Mouse (Mus musculus) hindbrain, embryonic 15.5 days (tissue): ENCODE measurements around the gene Lax1. TPM values are rescaled to one million over a fixed set of nuclear protein-coding genes. Genes with fewer than 3 reads are reported as not detected.

ENCODE experiments used
- ATAC-seq: fragments of 200-750 bp; cut with Nextera tagmentation; 2 replicates; pipeline ENCODE4 v1.8.0; 2017; ENCODE audit warnings: low read depth, moderate number of reproducible peaks, moderate TSS enrichment; ENCODE audit not compliant: low FRiP score
- H3K27ac ChIP-seq: fragments of 300-500 bp; sonication (generic); replicated peaks from 2 replicates; pipeline ENCODE4 v1.5.1; 2015; ENCODE audit warnings: mild to moderate bottlenecking, inconsistent platforms
- H3K27me3 ChIP-seq: fragments of 300-500 bp; sonication (generic); 2 replicates; pipeline ENCODE4 v1.6.1; 2015; ENCODE audit warnings: control low read depth, inconsistent platforms
- H3K36me3 ChIP-seq: fragments of 300-500 bp; sonication (generic); 2 replicates; pipeline ENCODE4 v1.6.1; 2015; ENCODE audit warnings: control low read depth, inconsistent platforms
- H3K4me1 ChIP-seq: fragments of 300-500 bp; sonication (generic); replicated peaks from 2 replicates; pipeline ENCODE4 v1.6.1; 2015; ENCODE audit warnings: control low read depth, inconsistent platforms
- H3K4me2 ChIP-seq: fragments of 300-500 bp; sonication (generic); 2 replicates; pipeline ENCODE4 v1.6.1; 2015; ENCODE audit warnings: moderate library complexity, mild to moderate bottlenecking, inconsistent platforms
- H3K4me3 ChIP-seq: fragments of 300-500 bp; sonication (generic); 2 replicates; pipeline ENCODE4 v1.5.1; 2015; ENCODE audit warnings: mild to moderate bottlenecking, inconsistent platforms
- H3K9ac ChIP-seq: fragments of 300-500 bp; sonication (generic); 2 replicates; pipeline ENCODE4 v1.6.1; 2015; ENCODE audit warnings: inconsistent platforms
- H3K9me3 ChIP-seq: fragments of 300-500 bp; sonication (generic); 2 replicates; pipeline ENCODE4 v1.6.1; 2016; ENCODE audit warnings: control low read depth, inconsistent platforms
- WGBS: fragments of 180-500 bp; shearing (Covaris S2); methylation state at CpG from one replicate; pipeline ENCODE4 v1.1.7; 2015; 5-methylcytosine and 5-hydroxymethylcytosine counted together
- polyA plus RNA-seq: library from polyadenylated mRNA; unstranded; fragments of >200 nt; fragmentation: Nextera tagmentation; extraction: Ambion mirVana; gene quantifications from 2 replicates; pipeline ENCODE4 v1.2.1, GENCODE M21; 2015

Gene Lax1
- 0.08 and 0.09 TPM in 2 replicates for polyA plus RNA-seq

DNA sequence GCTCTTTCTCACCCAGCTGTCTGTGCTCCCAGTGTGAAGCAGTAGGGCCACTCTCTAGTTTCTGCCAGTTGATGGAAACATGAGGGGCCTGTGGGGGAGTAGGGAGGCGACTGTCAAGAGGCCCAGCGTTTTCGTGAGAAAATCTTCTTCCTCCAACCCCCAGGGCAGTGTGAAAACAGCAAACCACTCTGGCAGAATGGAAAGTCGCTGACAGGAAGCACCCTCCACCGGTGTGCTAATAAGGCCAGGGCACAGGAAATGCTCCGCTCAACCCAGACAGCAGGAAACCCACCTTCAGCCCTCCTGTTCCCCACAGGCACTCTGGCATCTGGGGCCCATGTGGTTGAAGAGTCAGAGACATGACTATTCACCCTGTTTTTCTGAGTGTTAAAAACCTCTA lies at the start of gene Lax1:
Gene Lax1, minus strand, starts transcription at position 212 of the 400 bp plus-strand sequence.
- no peak for ATAC-seq
- H3K4me3 ChIP-seq, result no peak within 1 kb of the TSS
- 54% methylated on average over 6 of the region's 6 CpGs for WGBS
- no peak within 1 kb of the TSS for H3K4me2 ChIP-seq
- H3K4me1 ChIP-seq, result no peaks in the 10 kb centered on the region
- no peak within 1 kb of the TSS for H3K9ac ChIP-seq
- H3K9me3 ChIP-seq, result no peaks in the 10 kb centered on the region
- no peak within 1 kb of the TSS for H3K27ac ChIP-seq
- H3K36me3 ChIP-seq, result no peaks in the 10 kb centered on the region
- H3K27me3 ChIP-seq, result no peaks in the 10 kb centered on the region

DNA sequence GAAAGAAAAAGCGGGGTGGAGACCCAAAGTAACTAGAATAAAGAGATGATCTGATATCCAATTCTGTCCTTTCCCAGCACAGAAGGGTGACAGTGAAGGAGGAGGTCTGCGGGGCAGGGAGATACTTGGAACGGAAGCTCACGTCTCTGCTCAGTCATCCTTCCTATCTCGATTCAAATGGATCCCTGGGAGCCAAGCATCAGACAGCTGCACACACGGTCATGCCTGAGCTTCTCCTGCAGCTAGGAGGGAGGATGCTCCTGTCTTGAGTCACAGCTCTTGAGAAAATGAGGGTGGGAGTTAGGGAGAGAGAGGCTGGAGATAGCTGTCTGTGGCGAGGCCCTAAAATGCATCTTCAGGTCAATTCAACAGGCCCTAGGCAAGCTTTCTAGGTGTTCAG lies 46.8 kb upstream of the Lax1 start:
- no peak overlapping the region for H3K9ac ChIP-seq
- H3K4me3 ChIP-seq, result no peak overlapping the region
- peaks cover 25% of the 10 kb centered on the region for H3K4me1 ChIP-seq
- peak; percentile 46; the same call in 1 of the 2 replicates for ATAC-seq
- peak overlapping the region; percentile 28; the same call in 1 of the 2 replicates for H3K27ac ChIP-seq
- WGBS, result 56% methylated on average over 7 of the region's 7 CpGs
- H3K36me3 ChIP-seq, result peaks cover 4% of the 10 kb centered on the region
- no peak overlapping the region for H3K4me2 ChIP-seq
- no peaks in the 10 kb centered on the region for H3K27me3 ChIP-seq
- H3K9me3 ChIP-seq, result no peaks in the 10 kb centered on the region

DNA sequence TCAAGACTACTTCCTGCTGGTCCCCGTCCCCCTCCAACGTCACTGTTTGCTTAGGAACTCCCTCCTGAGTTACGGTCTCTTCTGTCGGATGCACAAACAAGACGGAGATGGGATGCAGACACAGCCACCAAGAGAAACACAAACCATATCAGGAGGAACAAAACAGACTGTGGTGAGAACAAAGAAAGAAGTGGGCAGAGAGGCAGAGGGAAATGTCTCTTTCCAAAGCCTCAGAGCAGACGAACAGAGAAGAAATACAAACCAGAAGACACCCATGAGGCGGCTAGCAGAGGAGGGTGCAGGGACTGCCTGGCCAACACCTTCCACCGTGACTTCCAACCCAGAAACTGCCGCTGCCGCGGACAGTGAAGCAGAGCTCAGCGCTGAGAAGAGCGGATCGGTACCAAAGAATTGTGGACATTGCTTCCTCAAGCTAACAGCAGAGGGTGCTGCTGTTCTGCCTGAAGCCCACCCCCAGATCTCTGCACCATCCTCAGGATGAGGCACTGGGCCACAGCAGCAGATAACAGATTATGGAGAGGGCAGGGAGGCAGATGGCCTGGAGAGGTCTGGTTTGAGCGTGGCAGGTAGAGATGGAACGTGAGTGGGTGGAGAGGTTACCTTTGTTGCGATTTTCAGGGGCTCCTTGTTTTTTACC lies 46.2 kb upstream of the Lax1 start:
- WGBS, result 12% methylated on average over 17 of the region's 17 CpGs
- H3K36me3 ChIP-seq, result peaks cover 7% of the 10 kb centered on the region
- H3K4me3 ChIP-seq, result peak overlapping the region; percentile 40
- H3K27ac ChIP-seq, result peak overlapping the region; percentile 50; the same call in 1 of the 2 replicates
- H3K9me3 ChIP-seq, result no peaks in the 10 kb centered on the region
- peak overlapping the region; percentile 56 for H3K9ac ChIP-seq
- H3K4me1 ChIP-seq, result peaks cover 20% of the 10 kb centered on the region; the same call in 1 of the 2 replicates
- H3K4me2 ChIP-seq, result peak overlapping the region; percentile 54
- peak; percentile 93 for ATAC-seq
- H3K27me3 ChIP-seq, result no peaks in the 10 kb centered on the region

DNA sequence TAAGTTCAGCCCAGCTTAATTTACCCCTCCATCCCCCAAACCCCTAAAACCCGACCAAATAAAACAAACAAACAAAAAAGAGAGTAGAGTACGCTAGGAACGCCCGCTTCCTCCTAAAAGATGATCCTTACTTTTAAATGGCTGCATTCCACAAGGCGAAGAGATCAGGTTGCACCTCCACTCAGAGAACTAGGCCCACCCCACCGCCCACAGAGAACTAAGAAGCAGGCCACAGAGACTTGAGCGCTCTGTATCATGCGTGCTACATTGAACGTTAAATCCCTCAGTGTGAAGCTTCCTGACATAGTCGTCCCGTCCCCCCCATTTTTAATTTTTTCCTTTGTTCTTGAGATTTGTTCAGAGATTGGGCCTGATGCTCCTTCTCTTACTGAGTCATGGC lies 42.9 kb upstream of the Lax1 start:
- Histone ChIP-seq H3K27ac (no peak overlapping the region), H3K36me3 (peaks cover 17% of the 10 kb centered on the region), H3K27me3 (no peaks in the 10 kb centered on the region), H3K4me1 (peaks cover 20% of the 10 kb centered on the region; the same call in 1 of the 2 replicates), H3K9me3 (no peaks in the 10 kb centered on the region), H3K9ac (no peak overlapping the region), H3K4me3 (no peak overlapping the region), H3K4me2 (no peak overlapping the region)
- no peak for ATAC-seq
- 67% methylated on average over 11 of the region's 11 CpGs for WGBS

DNA sequence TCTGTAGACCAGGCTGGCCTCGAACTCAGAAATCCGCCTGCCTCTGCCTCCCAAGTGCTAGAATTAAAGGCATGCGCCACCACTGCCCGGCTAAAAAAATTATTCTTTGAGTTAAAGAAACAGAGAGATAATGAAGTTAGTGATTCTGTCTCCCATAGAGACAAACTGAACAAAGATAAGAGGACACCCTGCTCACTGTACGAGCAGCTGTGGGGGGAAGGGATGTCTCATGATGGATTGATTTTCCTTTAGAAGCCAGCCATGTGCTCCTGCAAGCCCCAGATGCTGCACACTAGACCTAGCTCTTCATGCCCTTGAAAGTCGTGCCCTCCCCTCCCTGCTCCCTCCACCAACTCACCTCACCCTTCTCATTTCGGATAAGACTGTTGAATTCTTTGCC lies 38.4 kb upstream of the Lax1 start:
- ATAC-seq, result no peak
- no peaks in the 10 kb centered on the region for H3K27me3 ChIP-seq
- H3K9me3 ChIP-seq, result no peaks in the 10 kb centered on the region
- H3K9ac ChIP-seq, result no peak overlapping the region
- no peak overlapping the region for H3K27ac ChIP-seq
- H3K36me3 ChIP-seq, result peaks cover 21% of the 10 kb centered on the region
- H3K4me2 ChIP-seq, result no peak overlapping the region
- H3K4me3 ChIP-seq, result no peak overlapping the region
- WGBS, result 82% methylated on average over 7 of the region's 7 CpGs
- H3K4me1 ChIP-seq, result no peaks in the 10 kb centered on the region

DNA sequence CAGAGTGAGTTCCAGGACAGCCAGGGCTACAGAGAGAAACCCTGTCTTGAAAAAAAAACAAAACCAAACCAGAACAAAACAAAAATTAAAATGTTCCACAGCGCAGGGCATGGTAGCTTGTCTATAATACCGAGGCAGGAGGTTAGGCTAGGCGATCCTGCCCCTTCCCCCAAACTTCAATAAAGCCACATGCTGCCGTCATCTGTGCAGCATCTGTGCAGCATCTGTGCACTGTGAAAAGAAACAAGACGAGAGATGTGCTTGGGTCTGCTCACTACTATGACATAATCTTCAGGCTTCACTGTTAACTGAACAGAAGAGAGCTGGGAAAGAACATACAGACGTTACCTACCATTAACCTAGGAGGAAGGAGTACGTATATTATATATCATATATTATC lies 30.4 kb upstream of the Lax1 start:
- Histone ChIP-seq H3K9me3 (no peaks in the 10 kb centered on the region), H3K4me1 (no peaks in the 10 kb centered on the region), H3K36me3 (no peaks in the 10 kb centered on the region; the same call in 1 of the 2 replicates), H3K4me3 (no peak overlapping the region), H3K27ac (no peak overlapping the region), H3K9ac (no peak overlapping the region), H3K4me2 (no peak overlapping the region), H3K27me3 (no peaks in the 10 kb centered on the region)
- no peak for ATAC-seq
- WGBS, result 76% methylated on average over 7 of the region's 7 CpGs

DNA sequence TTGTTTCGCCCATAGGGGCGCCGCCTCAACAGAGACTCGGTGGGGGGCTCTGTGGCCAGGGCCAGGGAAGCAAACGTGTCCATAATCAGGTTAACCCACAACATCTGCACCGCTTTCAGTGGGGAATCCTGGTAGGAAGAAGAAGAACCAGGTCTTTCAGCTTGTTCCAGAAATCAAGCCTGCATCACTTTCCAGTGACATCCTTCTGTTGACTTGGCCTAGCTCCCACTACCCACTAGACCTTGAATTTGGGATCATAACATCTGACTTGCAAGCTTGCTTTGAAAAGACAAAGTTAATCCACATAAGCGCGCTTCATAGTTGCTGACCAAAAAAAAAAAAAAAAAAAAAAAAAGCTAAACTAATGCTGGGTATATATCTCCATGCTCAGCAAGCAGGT lies 28.9 kb upstream of the Lax1 start:
- no peaks in the 10 kb centered on the region for H3K4me1 ChIP-seq
- no peak overlapping the region for H3K4me2 ChIP-seq
- H3K9me3 ChIP-seq, result no peaks in the 10 kb centered on the region
- ATAC-seq, result no peak
- H3K9ac ChIP-seq, result no peak overlapping the region
- WGBS, result 88% methylated on average over 8 of the region's 8 CpGs
- no peak overlapping the region for H3K4me3 ChIP-seq
- H3K27me3 ChIP-seq, result no peaks in the 10 kb centered on the region
- H3K27ac ChIP-seq, result no peak overlapping the region
- H3K36me3 ChIP-seq, result no peaks in the 10 kb centered on the region

DNA sequence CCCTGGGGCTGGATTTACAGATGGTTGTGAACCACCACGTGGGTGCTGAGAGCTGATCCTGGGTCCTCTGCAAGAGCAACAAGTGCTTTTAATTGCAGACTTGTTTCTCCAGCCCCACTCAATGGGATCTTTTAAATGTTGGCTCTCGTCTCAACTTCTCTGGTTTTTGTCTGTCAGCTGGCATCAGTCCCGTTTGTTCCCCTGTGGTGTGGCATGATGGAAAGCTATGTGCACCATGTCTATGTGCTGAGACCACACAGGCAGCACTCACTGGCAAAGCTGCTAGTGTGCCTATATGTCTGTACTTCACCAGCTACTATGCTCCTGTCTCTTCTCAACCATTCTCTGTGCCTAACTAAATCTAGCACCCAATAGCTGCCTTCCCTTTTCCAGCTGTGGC lies 28.4 kb upstream of the Lax1 start:
- no peak overlapping the region for H3K4me2 ChIP-seq
- no peak overlapping the region for H3K27ac ChIP-seq
- no peak overlapping the region for H3K4me3 ChIP-seq
- no peak for ATAC-seq
- no peaks in the 10 kb centered on the region for H3K36me3 ChIP-seq
- no peak overlapping the region for H3K9ac ChIP-seq
- H3K9me3 ChIP-seq, result no peaks in the 10 kb centered on the region
- 59% methylated on average over 3 of the region's 3 CpGs for WGBS
- H3K27me3 ChIP-seq, result no peaks in the 10 kb centered on the region
- H3K4me1 ChIP-seq, result no peaks in the 10 kb centered on the region

DNA sequence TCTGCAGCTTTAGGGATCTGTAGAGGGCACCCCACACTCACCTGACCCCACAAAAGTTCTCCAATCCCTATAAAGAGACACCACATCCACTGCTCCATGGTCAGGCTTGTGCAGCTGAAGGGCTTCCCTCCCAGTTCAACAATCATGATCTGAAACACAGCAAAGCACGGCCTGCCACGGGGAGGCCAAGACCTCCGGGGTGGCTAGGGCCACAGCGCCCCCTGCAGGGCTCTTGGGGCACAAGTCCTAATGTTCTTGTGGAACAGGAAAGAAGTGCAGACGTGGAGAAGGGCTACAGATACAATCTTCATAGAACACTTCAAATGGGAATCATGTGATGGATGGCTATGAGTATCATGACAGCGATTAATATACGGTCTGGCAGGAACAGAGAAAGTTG lies 26.6 kb upstream of the Lax1 start:
- Histone ChIP-seq H3K9ac (no peak overlapping the region), H3K9me3 (no peaks in the 10 kb centered on the region), H3K27me3 (no peaks in the 10 kb centered on the region), H3K4me1 (peaks cover 5% of the 10 kb centered on the region; the same call in 1 of the 2 replicates), H3K4me2 (no peak overlapping the region), H3K36me3 (no peaks in the 10 kb centered on the region), H3K27ac (no peak overlapping the region), H3K4me3 (no peak overlapping the region)
- WGBS, result 26% methylated on average over 7 of the region's 7 CpGs
- no peak for ATAC-seq

DNA sequence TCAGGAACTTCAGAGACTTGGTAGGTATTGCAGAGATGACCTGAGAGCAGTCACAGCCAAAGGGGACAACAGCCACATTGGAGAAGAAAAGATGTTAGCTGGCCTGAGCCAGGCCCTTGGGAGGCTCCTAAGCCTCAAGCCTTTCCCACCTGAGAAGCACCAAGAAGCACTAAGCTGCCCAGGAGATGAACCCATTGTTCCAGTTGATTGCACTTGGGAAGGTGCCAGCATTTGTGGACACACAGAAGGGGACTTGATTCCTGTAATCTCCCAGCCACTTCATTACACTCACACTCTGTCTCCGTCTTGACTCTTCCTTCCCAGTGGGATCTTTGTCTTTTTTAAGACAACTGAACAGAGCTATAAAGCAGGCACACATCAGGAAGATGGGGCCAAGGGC lies 25.3 kb upstream of the Lax1 start:
- H3K27ac ChIP-seq, result no peak overlapping the region
- no peaks in the 10 kb centered on the region for H3K27me3 ChIP-seq
- ATAC-seq, result no peak
- no peak overlapping the region for H3K4me2 ChIP-seq
- no peak overlapping the region for H3K4me3 ChIP-seq
- WGBS, result 43% methylated on average over 1 of the region's 1 CpGs
- H3K4me1 ChIP-seq, result peaks cover 5% of the 10 kb centered on the region; the same call in 1 of the 2 replicates
- no peaks in the 10 kb centered on the region for H3K9me3 ChIP-seq
- H3K9ac ChIP-seq, result no peak overlapping the region
- no peaks in the 10 kb centered on the region for H3K36me3 ChIP-seq

DNA sequence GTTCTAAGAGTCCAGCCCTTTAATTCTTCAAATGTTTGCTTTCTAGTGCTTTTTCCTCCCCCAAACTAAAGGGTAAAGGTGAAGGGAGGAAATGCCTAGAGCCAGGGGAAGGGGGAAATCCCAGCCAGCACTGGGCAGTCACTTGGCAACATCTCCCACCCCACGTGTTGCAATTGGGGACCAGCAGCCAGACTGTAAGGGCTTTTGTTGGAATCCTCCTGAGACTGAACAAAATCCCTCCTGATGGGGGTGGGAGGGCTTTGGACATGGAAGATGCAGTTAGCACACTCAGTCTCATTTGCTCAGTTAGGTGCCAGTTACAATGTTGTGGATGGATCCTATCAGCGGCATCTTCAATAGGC lies 23.1 kb upstream of the Lax1 start:
- Histone ChIP-seq H3K4me3 (no peak overlapping the region), H3K27me3 (no peaks in the 10 kb centered on the region), H3K4me2 (no peak overlapping the region), H3K27ac (no peak overlapping the region), H3K9me3 (no peaks in the 10 kb centered on the region), H3K9ac (no peak overlapping the region), H3K4me1 (peaks cover 5% of the 10 kb centered on the region; the same call in 1 of the 2 replicates), H3K36me3 (no peaks in the 10 kb centered on the region)
- WGBS, result 45% methylated on average over 2 of the region's 2 CpGs
- ATAC-seq, result peak; percentile 66

DNA sequence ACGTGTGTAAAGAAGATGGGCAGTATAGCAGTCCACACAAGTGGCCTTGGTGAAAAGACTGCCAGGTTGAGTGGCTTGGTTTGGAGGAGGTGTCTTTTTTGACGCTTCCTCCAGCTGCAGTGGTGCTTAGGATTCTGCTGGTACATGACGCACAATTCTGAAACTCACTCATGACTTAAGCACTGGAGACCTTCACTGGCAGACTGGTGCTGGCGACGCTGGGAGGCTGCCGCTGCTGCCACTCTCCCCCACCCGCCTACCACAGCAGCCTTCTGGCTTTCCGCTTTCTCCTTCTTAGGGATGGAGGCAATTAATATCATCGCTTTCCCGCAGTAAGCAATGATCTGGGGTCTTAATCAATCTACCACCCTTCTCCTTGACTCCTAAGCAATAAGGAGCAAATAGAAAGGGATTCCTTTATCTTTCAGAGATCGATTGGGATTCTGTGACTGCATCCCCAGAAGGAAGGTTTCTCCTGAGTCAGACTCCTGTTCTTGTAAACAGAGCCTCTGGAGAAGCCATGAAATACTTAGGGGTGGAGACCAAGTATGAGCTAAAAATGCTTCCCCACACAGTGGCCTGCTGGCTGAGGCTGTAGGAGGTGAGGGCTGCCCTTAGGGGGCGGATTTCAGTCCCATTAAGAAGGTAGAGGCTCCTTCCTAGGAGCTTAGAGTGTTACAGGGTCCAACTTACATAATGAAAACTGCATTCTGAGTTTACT lies 22.5 kb upstream of the Lax1 start:
- Histone ChIP-seq H3K4me2 (no peak overlapping the region), H3K4me1 (peaks cover 5% of the 10 kb centered on the region; the same call in 1 of the 2 replicates), H3K36me3 (no peaks in the 10 kb centered on the region), H3K9me3 (no peaks in the 10 kb centered on the region), H3K4me3 (no peak overlapping the region), H3K9ac (no peak overlapping the region), H3K27ac (no peak overlapping the region), H3K27me3 (no peaks in the 10 kb centered on the region)
- no peak for ATAC-seq
- 57% methylated on average over 12 of the region's 12 CpGs for WGBS
